Mouse (Mus musculus) kidney, postnatal 36 days (tissue): ENCODE results near the gene Rc3h1.
"Not testable (repeated sequence)": the region's sequence is repeated elsewhere in the genome, so short reads cannot be mapped to it uniquely, and the experiment has no call there.

ENCODE experiments used
- DNase-seq, 2 experiments: peaks; one replicate each; pipeline ENCODE4 v3.0.0; 2021 to 2022; ENCODE audit warnings: mixed read lengths in 2 of 2

The Rc3h1 gene

DNA sequence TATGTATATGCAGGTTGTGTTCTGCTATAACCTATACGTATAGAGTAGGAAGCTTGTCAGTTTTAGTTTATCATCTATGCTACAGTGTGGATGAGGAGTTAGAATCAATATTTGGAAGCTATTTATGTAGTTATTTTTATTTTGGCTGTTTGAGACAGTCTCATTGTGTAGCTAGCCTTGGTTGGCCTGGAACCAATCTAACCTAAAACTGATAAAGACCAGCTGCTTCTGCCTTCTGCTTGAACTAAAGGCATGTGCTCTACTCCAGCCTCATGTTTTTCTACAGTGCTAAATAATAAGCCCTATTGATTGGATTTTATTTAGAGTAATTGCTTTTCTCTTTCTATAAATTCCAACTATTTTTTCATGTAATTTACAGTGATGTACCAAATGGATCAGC is 61.0 kb downstream of the Rc3h1 start:
- DNase-seq: peak in 1 of 2 experiments; percentile 26

DNA sequence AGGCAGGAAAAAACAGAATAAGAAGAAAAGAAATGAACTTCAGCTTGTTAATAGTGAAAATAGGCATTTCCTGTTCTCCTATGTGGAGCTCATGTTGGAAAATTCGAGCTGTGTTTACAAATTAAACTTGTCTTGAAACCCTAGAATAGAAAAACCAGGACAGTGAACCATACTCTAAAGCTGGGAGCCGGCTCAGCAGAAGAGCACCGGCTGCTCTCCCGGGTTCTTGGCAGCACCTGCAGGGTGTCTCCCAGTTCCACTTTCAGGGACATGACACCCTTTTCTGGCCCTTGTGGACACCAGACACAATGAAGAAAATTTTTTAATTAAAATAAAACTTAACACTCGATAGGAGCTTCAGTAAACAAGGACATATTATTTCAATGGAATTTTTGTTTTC is 62.4 kb downstream of the Rc3h1 start:
- DNase-seq: no peak

DNA sequence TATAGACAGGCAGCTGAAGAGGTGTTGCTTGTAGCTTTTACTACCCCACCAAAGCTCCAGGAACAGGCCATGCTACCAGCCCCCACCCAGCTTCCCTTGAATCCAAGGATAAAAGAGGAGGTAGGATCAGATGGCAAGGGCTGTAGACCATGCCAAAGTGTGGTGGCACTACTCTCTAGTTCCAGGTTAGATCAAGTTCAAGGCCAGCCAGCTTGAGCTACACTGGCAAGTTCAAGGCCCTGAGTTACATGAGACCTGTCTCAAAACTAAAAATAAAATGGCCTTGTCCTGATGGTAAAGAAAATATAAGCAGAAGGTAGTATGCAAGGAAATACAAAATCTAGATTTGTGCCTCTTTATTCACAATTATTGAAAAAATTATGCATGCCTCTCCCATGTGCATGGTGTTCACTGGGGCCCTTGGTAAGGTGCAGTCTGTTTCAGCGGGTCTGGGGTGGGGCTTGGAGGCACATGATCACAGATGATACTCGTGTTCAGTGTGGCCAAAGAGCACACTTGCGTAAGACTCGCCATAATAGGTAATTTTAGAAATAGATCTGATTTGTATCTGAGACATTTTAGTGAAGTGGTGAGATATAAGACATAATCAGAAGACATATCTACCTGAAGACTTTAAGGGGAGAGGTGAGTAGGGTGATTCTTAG is 72.0 kb downstream of the Rc3h1 start, which contains the start of gene Serpinc1:
Gene Serpinc1 (plus strand): TSS at position 515 of the 665 bp plus-strand sequence.
- no peak for DNase-seq

DNA sequence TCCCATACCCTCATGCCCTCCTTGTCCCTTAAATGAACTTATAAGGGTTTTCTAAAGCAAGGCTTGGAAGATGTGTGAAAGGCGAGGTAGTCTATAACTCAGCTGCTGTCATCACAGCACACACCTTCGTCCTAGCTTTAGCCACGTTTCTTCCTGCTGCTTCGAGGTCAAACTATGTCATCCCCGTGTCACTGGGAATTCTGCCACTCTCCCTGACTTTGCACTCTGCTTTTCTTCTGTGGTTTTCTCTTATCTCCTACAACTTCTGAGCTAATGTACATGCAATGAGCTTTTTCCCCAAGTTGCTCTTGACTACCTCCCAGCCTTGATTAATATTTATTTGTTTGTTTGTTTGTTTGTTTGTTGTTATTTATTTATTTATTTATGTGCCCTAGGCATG is 73.8 kb downstream of the Rc3h1 start:
- no peak for DNase-seq

DNA sequence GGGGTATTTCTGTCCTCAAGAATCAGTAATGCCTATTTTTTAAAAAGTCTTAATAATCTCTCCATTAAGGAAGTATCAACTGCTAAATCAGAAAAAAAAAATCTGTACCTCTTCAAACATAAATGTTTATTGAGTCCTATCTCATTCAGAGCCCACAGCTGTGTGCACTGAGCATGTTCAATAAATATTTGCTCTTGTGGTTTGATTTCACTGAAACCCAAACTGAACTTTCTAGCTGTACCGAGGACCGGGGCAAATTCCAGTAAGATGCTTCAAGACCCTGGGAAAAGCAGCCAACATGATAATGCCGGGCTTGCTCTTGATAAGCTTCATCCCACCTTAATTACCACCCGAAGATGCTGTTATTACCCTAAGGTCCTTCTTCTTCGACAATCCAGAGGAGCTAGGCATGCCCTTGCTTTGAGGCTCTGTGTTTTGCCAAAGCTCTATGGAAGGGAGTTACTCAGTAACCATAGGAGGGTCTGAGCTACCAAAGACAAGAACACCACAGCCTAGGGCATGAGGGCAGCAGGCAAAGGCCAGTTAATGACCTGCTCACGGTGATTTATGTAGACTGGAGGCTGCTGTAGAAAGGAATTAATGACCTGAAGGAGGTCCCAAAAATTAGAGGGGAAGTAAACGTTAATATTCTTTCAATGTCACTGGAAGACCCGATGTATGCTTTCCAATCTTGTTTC is 74.5 kb downstream of the Rc3h1 start:
- peak; percentile 32 to 62 for DNase-seq

DNA sequence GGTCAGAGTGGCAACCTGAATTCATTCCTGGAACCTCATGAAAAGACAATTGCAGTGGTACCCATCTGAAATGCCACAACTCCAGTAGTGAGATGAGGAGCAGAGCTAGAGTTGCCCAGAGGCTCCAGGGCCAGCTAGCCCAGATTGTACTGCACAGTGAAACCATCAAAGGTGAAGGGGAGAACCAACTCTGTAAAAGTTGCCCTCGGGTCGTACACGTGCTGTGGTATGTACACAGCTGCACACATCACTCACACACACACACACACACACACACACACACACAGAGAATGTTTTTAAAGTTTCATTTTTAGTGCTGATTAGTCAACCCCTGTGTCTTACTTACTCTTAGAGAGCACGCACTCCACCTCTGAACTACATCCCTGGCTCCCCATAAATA is 75.1 kb downstream of the Rc3h1 start:
- DNase-seq: no peak

DNA sequence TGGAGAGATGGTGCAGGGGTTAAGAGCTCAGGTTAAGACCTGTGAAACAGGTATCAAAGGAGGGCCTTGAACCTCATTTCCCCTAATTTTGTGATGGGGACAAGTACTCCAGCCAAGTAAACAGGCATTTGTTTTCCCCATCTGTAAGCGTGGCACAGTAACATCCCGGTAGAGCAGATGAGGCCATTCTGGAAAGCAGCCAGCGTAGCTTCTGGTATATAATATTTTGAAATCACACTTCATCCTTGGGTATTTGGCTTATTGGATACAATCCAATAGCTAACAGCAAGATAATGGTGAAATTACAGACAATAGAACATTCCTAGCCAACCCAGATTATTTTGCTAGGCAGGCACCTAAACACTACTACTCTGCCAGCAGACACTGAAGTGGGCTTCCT is 76.7 kb downstream of the Rc3h1 start:
- no peak for DNase-seq

DNA sequence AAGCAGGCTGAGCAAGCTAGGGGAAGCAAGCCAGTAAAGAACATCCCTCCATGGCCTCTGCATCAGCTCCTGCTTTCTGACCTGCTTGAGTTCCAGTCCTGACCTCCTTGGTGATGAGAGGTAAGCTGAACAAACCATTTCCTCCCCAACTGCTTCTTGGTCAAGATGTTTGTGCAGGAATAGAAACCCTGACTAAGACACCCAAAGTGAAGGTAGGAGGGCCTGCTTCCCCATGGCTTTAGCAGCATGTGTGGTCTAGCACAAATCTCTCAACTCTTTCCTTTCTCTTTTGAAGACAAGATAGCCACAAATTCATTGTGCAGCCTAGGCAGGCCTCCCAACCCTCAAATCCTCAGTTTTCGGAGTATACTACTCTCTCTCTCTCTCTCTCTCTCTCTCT is 78.5 kb downstream of the Rc3h1 start:
- DNase-seq: not testable (repeated sequence)

DNA sequence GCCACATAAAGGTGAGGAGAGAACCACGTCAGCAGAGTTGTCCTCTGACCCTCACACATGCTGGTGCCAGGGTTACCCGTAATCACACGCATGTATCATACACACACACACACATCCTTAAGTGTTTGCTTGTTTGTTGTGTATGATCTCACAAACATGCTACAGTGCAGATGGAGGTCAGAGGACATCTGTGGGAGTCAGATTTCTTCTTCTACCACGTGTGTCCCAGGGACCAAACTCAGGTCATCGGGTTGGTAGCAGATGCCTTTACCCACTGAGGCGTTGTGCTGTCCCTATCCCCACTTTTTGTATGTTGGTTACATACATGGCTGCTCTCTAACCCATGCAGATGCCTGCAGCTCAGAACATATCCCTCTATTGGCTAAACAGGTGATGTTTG is 79.3 kb downstream of the Rc3h1 start:
- no peak for DNase-seq

DNA sequence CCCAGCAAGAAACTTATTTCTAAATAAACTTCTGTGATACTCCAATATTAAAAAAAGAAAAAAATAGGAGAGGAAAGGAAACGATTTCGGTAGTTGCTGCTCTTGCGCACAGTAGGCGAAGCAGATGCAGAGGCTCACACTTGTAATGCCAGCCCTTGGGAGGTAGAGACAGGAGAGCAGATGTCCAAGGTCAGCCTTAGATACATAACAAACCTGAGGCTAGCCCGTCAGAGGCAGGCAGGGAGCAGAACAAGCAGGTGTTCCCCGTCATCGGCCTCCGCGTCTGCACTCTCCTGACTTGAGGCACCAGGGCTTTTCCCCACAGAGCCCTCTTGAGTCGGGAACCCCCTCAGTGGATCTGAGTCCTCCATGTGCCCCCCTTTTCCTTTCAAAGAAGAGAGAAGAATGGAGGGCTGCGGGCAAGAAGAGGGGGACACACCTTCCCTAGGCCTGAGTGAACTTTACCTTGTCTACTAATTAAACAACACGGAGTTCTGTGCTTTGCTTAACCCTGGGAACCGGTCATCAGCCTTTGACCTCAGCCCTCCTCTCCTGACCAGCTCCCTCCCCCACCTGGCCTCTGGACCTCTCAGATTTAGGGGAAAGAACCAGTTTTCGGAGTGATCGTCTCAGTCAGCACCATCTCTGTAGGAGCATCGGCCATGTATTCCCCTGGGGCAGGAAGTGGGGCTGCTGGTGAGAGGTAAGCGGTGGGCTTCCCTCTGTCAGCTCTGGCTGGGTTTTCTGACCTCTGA is 80.8 kb downstream of the Rc3h1 start:
- peak; percentile 32 to 65 for DNase-seq

DNA sequence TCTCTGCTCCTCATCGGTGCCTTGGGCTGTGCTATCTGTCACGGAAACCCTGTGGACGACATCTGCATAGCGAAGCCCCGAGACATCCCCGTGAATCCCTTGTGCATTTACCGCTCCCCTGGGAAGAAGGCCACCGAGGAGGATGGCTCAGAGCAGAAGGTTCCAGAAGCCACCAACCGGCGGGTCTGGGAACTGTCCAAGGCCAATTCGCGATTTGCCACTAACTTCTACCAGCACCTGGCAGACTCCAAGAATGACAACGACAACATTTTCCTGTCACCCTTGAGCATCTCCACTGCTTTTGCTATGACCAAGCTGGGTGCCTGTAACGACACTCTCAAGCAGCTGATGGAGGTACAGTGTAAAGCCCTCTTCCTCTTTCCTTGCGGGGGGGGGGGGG is 83.2 kb downstream of the Rc3h1 start:
- no peak for DNase-seq

DNA sequence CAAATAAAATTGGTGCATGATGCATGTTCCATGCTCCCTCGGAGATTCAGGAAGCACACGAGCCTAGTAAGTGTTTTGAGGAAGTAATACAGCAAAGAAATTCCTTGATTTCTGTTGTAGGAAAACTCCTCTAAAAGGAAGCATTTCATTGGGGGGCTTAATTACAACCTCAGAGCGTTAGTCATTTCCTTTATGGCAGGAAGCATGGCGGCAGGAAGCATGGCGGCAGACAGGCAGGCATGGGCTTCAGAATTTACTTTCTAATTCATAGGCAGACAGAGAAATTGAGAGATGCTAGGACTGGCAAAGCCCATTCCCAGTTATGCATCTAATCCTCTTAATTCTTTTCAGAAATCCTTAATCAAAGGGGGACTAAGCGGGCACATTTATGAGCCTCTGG is 87.6 kb downstream of the Rc3h1 start:
- no peak for DNase-seq

DNA sequence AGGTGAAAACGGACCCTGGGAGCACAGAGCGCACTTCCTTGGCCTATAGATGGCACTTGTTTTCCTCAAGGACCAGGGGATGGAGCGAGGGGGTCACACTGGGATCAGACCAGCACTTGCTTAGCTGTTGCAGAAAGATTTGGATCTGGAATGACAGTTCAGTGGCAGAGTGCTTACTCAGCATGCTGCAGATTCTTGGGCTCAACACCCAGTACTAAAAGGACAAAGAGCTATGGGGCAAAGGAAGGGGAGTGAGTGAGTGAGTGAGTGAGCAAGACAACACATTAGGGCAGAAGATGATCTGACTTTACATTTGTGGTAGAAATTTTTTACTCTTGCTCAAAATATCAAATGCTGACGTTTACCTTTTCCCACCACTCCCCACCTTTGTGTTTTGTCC is 98.7 kb downstream of the Rc3h1 start:
- peak in 1 of 2 experiments; percentile 11 for DNase-seq

DNA sequence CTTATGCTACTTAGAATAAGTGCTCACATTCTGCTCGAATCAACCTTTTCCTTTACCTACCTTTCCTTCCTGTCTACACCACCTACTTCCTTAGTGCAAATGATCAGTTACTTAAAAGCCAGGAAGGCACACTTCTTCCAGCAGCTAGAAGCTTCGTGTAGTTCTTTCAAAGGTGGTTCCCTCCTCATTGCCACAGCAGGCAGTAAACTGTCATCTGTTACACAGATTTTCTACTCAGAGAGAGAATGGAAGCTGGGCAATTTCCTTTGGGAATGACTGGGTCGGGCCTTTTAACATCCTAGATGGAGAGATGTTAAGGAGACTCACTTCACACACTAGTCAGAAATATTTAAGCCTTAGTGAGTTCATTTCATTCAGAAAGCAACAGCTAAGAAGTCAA is 99.3 kb downstream of the Rc3h1 start:
- DNase-seq: no peak

DNA sequence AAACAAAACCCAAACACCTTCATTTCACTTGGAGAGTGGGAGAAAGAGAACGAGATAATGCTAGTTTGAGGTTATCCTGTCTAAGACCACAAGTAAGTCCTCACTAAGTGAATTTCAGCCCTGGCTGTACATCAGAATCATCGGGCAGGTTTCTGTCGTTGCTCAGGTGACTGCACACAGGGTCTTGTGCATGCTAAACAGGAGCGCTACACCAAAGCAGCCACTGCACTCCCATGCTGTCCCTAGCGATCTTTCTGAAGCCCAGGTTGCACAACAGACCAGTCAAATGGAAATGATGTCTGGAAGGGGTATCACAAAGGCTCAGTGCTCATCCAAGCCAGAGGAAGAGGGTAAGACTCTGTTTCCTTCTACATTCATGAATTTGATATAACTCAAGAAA is 100.3 kb downstream of the Rc3h1 start:
- DNase-seq: no peak

DNA sequence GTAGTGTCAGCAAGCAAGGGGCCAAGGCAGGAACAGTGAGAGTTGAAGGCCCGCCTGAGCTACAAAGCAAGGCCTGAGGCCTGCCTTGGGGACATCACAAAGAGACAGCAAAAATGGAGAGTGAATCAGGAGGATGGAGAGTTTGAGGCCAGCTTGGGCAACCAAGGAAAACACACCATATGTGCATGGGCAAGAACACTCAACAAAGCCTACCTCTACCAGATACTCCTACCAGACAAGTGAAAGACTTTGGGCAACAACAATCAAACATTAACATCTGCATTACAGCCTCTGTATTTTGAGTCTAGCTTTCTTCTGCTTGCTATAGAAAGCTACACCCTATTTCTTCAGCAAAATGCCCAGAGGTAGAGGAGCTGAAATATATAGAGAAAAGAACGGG is 101.8 kb downstream of the Rc3h1 start:
- DNase-seq: no peak

DNA sequence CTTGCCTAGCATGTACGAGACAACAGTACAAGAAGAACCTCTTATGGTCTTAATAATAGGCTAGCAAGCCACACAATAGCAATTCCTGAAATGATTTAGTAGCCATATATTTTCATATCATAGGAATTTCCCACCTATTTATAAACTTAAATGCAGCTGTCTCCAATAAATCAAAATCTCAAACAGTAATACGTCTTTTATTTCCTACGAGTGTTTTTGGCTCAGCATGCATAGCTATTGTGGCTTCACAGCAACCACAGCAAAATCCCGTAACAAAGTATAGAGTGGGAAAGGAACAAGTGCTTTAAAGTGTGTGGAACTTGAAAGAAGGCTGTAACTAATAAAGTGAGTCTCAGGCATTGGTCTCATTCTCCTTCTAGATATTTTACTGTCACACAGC is 104.2 kb downstream of the Rc3h1 start:
- no peak for DNase-seq

DNA sequence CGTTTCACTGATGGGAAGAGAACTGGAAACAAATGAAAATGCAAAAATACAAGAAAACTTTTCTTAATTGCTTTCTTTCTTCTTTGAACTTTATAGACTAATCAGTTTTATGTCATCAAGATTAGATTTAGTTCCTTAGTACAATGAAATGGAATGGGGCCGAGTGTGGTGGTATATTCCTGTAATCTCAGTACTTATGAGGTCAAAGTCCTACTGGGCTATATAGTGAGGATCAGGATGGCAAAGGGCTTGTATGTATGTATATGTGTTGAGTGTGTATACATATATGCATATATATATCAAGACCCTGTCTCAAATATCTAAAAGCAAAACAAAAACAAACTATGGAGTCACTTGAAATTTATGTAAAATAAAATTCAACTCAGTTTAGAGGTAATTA is 110.2 kb downstream of the Rc3h1 start:
- DNase-seq: no peak

DNA sequence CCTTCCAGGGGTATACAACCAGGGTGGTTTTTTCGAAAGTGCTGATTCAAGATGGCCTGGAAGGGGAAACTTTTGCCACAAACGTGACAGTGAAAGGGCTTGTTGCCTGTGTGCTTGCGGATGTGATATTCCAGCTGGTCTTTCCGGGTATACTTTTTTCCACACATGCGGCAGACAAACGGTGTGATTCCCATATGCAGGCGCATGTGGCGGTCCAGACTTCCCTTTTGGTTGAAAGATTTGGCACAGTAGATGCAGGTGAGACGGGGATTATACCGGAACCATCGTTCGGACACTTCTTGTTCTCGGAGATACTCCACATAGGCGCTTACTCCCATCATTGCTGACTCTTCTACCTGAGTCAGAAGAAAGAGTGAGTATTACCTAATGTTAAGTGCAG is 113.8 kb downstream of the Rc3h1 start:
- no peak for DNase-seq
